In genomic region chr6:27746493-27746892, GRCm38 (mm10) we compare ENCODE assay signal across 19 mouse cellular contexts.
A peak's percentile ranks its signal among the peaks of the same experiment; 100 is the strongest.
DNase-seq lines count a peak whose midpoint lies in the region; ATAC-seq and TF ChIP-seq lines count a peak whose summit lies in the region.
"Had no signal": no experiment of that assay in that cellular context is flagged by ENCODE, and none has a peak within 500 bp of the region (broad histone marks: within the 10 kb centered on the region; RNA-seq: fewer than 3 reads in every experiment).

No protein-coding gene starts in this region.

- TF ChIP-seq RAD21 in CH12.LX (IDR thresholded peaks at IDR 0.05; ENCODE audit: low read depth, low read length), result no peak
- no peak for TF ChIP-seq RAD21 in MEL (IDR thresholded peaks at IDR 0.05; ENCODE audit: low read depth, low read length)

- no peak for ATAC-seq in hindbrain, postnatal 0 days
- ATAC-seq in hindbrain, embryonic 11.5 days (ENCODE audit: low FRiP score), result no peak
- ATAC-seq in midbrain, postnatal 0 days (ENCODE audit: low FRiP score), result no peak
- ATAC-seq: inflammation-experienced regulatory T-cells, adult 6 months had no signal

- H3K4me3 ChIP-seq in hindbrain, postnatal 0 days (ENCODE audit: low read length), result no peak overlapping the region
- H3K4me3 ChIP-seq in hindbrain, embryonic 11.5 days (ENCODE audit: low read depth, low read length), result no peak overlapping the region
- no peak overlapping the region for H3K4me3 ChIP-seq in CH12.LX (replicated peaks in 1 of 3; ENCODE audit: low read depth in 2 of 3, low read length in 2 of 3, poor library complexity in 1 of 3)
- H3K4me3 ChIP-seq in MEL (ENCODE audit: control insufficient read depth in 1 of 2, insufficient read depth in 1 of 2, low read depth in 2 of 2, low read length in 2 of 2), result no peak overlapping the region
- H3K4me3 ChIP-seq in midbrain, postnatal 0 days (ENCODE audit: low read depth, low read length), result no peak overlapping the region
- H3K4me3 ChIP-seq: embryonic facial prominence, embryonic 13.5 days; forebrain, embryonic 12.5 days; heart, embryonic 10.5 days; hindbrain, embryonic 15.5 days had no signal

- TF ChIP-seq POLR2A in CH12.LX (IDR thresholded peaks at IDR 0.05; ENCODE audit: low read depth, low read length) (no peak), MEL (IDR thresholded peaks at IDR 0.05; ENCODE audit: control insufficient read depth in 1 of 2, insufficient read depth in 1 of 2, low read depth in 1 of 2, low read length in 2 of 2, poor library complexity in 1 of 2) (no peak)

- H3K9ac ChIP-seq in hindbrain, postnatal 0 days (replicated peaks; ENCODE audit: low read length), result no peak overlapping the region
- H3K9ac ChIP-seq in hindbrain, embryonic 11.5 days (ENCODE audit: low read depth, low read length), result no peak overlapping the region
- H3K9ac ChIP-seq in CH12.LX (ENCODE audit: insufficient read depth, low read depth), result no peak overlapping the region
- H3K9ac ChIP-seq in MEL (ENCODE audit: control insufficient read depth, low read depth, low read length, poor library complexity, severe bottlenecking), result no peak overlapping the region
- no peak overlapping the region for H3K9ac ChIP-seq in midbrain, postnatal 0 days (replicated peaks; ENCODE audit: low read length, poor library complexity, severe bottlenecking)
- H3K9ac ChIP-seq: embryonic facial prominence, embryonic 13.5 days; forebrain, embryonic 12.5 days; hindbrain, embryonic 15.5 days had no signal

- in situ Hi-C loops in CH12.LX (cut with MboI; ENCODE audit: low pct_ligation_motif_present, low pct_unique_long_range_greater_than_20kb, low sequenced_read_pairs), result no loop called here

- H3K79me2 ChIP-seq in CH12.LX (replicated peaks; ENCODE audit: control insufficient read depth, extremely low read depth, insufficient read depth, poor library complexity, severe bottlenecking) (no peaks in the 10 kb centered on the region), MEL (ENCODE audit: control insufficient read depth, insufficient read depth, low read length, poor library complexity) (no peaks in the 10 kb centered on the region)

- H3K36me3 ChIP-seq in hindbrain, postnatal 0 days (ENCODE audit: insufficient read depth, low read length), result no peaks in the 10 kb centered on the region
- no peaks in the 10 kb centered on the region for H3K36me3 ChIP-seq in hindbrain, embryonic 11.5 days (ENCODE audit: control insufficient read depth, insufficient read depth, low read length)
- H3K36me3 ChIP-seq in CH12.LX (replicated peaks in 1 of 2; ENCODE audit: control insufficient read depth in 1 of 2, insufficient read depth in 1 of 2, low read length in 1 of 2) (no peaks in the 10 kb centered on the region), MEL (ENCODE audit: control insufficient read depth in 1 of 2, insufficient read depth in 2 of 2, low read length in 2 of 2) (no peaks in the 10 kb centered on the region)
- no peaks in the 10 kb centered on the region for H3K36me3 ChIP-seq in midbrain, postnatal 0 days (ENCODE audit: insufficient read depth, low read length)
- H3K36me3 ChIP-seq: embryonic facial prominence, embryonic 13.5 days; forebrain, embryonic 12.5 days; G1E; heart, embryonic 10.5 days; hindbrain, embryonic 15.5 days had no signal

- H3K4me2 ChIP-seq in hindbrain, postnatal 0 days (ENCODE audit: low read depth, low read length), result no peak overlapping the region
- no peak overlapping the region for H3K4me2 ChIP-seq in hindbrain, embryonic 11.5 days (replicated peaks; ENCODE audit: low read depth, low read length)
- no peak overlapping the region for H3K4me2 ChIP-seq in CH12.LX (ENCODE audit: insufficient read depth, low read depth, poor library complexity, severe bottlenecking)
- no peak overlapping the region for H3K4me2 ChIP-seq in midbrain, postnatal 0 days (ENCODE audit: low read depth, low read length, poor library complexity, severe bottlenecking)
- H3K4me2 ChIP-seq: embryonic facial prominence, embryonic 13.5 days; forebrain, embryonic 12.5 days; hindbrain, embryonic 15.5 days had no signal

- peak; percentile 3 for DNase-seq in hindbrain, postnatal 0 days (ENCODE audit: low spot score)
- DNase-seq in hindbrain, embryonic 11.5 days (ENCODE audit: low spot score), result no peak
- DNase-seq in CH12.LX (ENCODE audit: extremely low read depth) (no peak), MEL (ENCODE audit: low read depth, low spot score) (no peak)
- DNase-seq in midbrain, postnatal 0 days (ENCODE audit: low spot score), result no peak
- DNase-seq in lung, postnatal 14 days, result no peak
- DNase-seq: adrenal gland, postnatal 10 days; cerebellum, adult 11-12 months; cerebellum, postnatal 36 days; gastrocnemius, postnatal 36 days; heart, adult 18-20 months; heart, postnatal 10 days; heart, postnatal 4 days had no signal

- dilution Hi-C loops in CH12.LX (cut with MboI; ENCODE audit: extremely low pct_ligation_motif_present, extremely low pct_unique_long_range_greater_than_20kb, low sequenced_read_pairs), result no loop called here

- H3K27ac ChIP-seq in hindbrain, postnatal 0 days, result no peak overlapping the region
- no peak overlapping the region for H3K27ac ChIP-seq in hindbrain, embryonic 11.5 days (ENCODE audit: low read depth, low read length)
- no peak overlapping the region for H3K27ac ChIP-seq in CH12.LX (ENCODE audit: insufficient read depth, low read depth)
- H3K27ac ChIP-seq in MEL (ENCODE audit: control insufficient read depth, low read depth, low read length), result no peak overlapping the region
- H3K27ac ChIP-seq in midbrain, postnatal 0 days (ENCODE audit: low read depth, low read length), result 0 out of 2 replicates have a peak overlapping the region, but pooled peaks have one; percentile 9
- H3K27ac ChIP-seq: embryonic facial prominence, embryonic 13.5 days; forebrain, embryonic 12.5 days; heart, embryonic 10.5 days; hindbrain, embryonic 15.5 days had no signal

- WGBS in hindbrain, postnatal 0 days, result 43% methylated on average over 4 of the region's 4 CpGs
- 77% methylated on average over 4 of the region's 4 CpGs for WGBS in hindbrain, embryonic 11.5 days
- WGBS in midbrain, postnatal 0 days, result 34% methylated on average over 4 of the region's 4 CpGs

- no peaks in the 10 kb centered on the region for H3K9me3 ChIP-seq in hindbrain, postnatal 0 days (ENCODE audit: low read length)
- H3K9me3 ChIP-seq in hindbrain, embryonic 11.5 days (ENCODE audit: control insufficient read depth, low read length), result no peaks in the 10 kb centered on the region
- H3K9me3 ChIP-seq in CH12.LX (replicated peaks; ENCODE audit: low read length) (no peaks in the 10 kb centered on the region), MEL (replicated peaks; ENCODE audit: insufficient read depth, low read length) (no peaks in the 10 kb centered on the region)
- no peaks in the 10 kb centered on the region for H3K9me3 ChIP-seq in midbrain, postnatal 0 days (ENCODE audit: low read length)
- H3K9me3 ChIP-seq: embryonic facial prominence, embryonic 13.5 days; forebrain, embryonic 12.5 days; G1E; heart, embryonic 10.5 days; hindbrain, embryonic 15.5 days had no signal

- no peaks in the 10 kb centered on the region; the same call in 1 of the 2 replicates for H3K4me1 ChIP-seq in hindbrain, postnatal 0 days (ENCODE audit: insufficient read depth, low read length)
- no peaks in the 10 kb centered on the region for H3K4me1 ChIP-seq in hindbrain, embryonic 11.5 days (replicated peaks; ENCODE audit: control insufficient read depth, insufficient read depth, low read length)
- H3K4me1 ChIP-seq in CH12.LX (ENCODE audit: control insufficient read depth in 1 of 2, insufficient read depth in 2 of 2) (no peaks in the 10 kb centered on the region), MEL (ENCODE audit: control insufficient read depth in 1 of 2, insufficient read depth in 2 of 2, low read length in 2 of 2) (no peaks in the 10 kb centered on the region)
- no peaks in the 10 kb centered on the region for H3K4me1 ChIP-seq in midbrain, postnatal 0 days (ENCODE audit: insufficient read depth, low read length)
- H3K4me1 ChIP-seq: embryonic facial prominence, embryonic 13.5 days; heart, embryonic 10.5 days; hindbrain, embryonic 15.5 days had no signal

- H3K27me3 ChIP-seq in hindbrain, postnatal 0 days (ENCODE audit: insufficient read depth, low read length), result no peaks in the 10 kb centered on the region
- H3K27me3 ChIP-seq in hindbrain, embryonic 11.5 days (ENCODE audit: control insufficient read depth, insufficient read depth, low read length), result no peaks in the 10 kb centered on the region
- H3K27me3 ChIP-seq in CH12.LX (replicated peaks) (no peaks in the 10 kb centered on the region), MEL (ENCODE audit: control insufficient read depth in 1 of 2, insufficient read depth in 2 of 2, low read length in 2 of 2) (no peaks in the 10 kb centered on the region)
- no peaks in the 10 kb centered on the region for H3K27me3 ChIP-seq in midbrain, postnatal 0 days (ENCODE audit: insufficient read depth, low read length)
- H3K27me3 ChIP-seq: embryonic facial prominence, embryonic 13.5 days; forebrain, embryonic 12.5 days; hindbrain, embryonic 15.5 days had no signal

- TF ChIP-seq EP300 in CH12.LX (IDR thresholded peaks at IDR 0.05; ENCODE audit: low read length) (no peak), MEL (IDR thresholded peaks at IDR 0.05; ENCODE audit: low read depth in 1 of 2, low read length in 2 of 2) (no peak)

- TF ChIP-seq CTCF in hindbrain, postnatal 0 days (IDR thresholded peaks at IDR 0.05; ENCODE audit: low read depth), result no peak
- TF ChIP-seq CTCF in CH12.LX (conservative IDR thresholded peaks at IDR 0.05 in 1 of 2, IDR thresholded peaks at IDR 0.05 in 1 of 2; ENCODE audit: low read depth in 2 of 2, low read length in 2 of 2) (no peak), MEL (IDR thresholded peaks at IDR 0.05 in 2 of 3, conservative IDR thresholded peaks at IDR 0.05 in 1 of 3; ENCODE audit: control insufficient read depth in 1 of 3, insufficient read depth in 1 of 3, low read depth in 2 of 3, low read length in 3 of 3, poor library complexity in 1 of 3, severe bottlenecking in 1 of 3) (no peak)
- no peak for TF ChIP-seq CTCF in midbrain, postnatal 0 days (IDR thresholded peaks at IDR 0.05)

TF ChIP-seq in CH12.LX, 34 proteins besides CTCF, POLR2A, EP300 and RAD21:
- no peak for TF ChIP-seq CHD2 (IDR thresholded peaks at IDR 0.05; ENCODE audit: low read length)
- peak; percentile 86 for TF ChIP-seq MAFK (IDR thresholded peaks at IDR 0.05; ENCODE audit: insufficient replicate concordance, low read length)

TF ChIP-seq in MEL, 35 proteins besides CTCF, POLR2A, EP300 and RAD21:
- TF ChIP-seq MAFK (IDR thresholded peaks at IDR 0.05; ENCODE audit: borderline replicate concordance, low read depth, low read length) (0 out of 2 replicates have a peak, but pooled peaks have one; percentile 33), UBTF (IDR thresholded peaks at IDR 0.05; ENCODE audit: borderline replicate concordance, insufficient read depth, low read depth, low read length) (no peak), MXI1 (IDR thresholded peaks at IDR 0.05; ENCODE audit: low read depth, low read length) (no peak)
